Mouse (Mus musculus) splenic B cell, adult 2 months (primary cell): ENCODE results near the gene Kiz.

Source experiments
- DNase-seq: peaks from one replicate; pipeline ENCODE4 v3.0.0-alpha.2; 2011; ENCODE audit warnings: low read depth, low spot score
- H3K27me3 ChIP-seq: 2 replicates; pipeline ENCODE4 v1.6.1; 2012; ENCODE audit warnings: mild to moderate bottlenecking, low read length, moderate library complexity, mixed read lengths; ENCODE audit not compliant: control insufficient read depth, poor library complexity, insufficient read depth, severe bottlenecking
- H3K36me3 ChIP-seq: 2 replicates; pipeline ENCODE4 v1.6.1; 2012; ENCODE audit warnings: mild to moderate bottlenecking, low read length, moderate library complexity, mixed read lengths; ENCODE audit not compliant: control insufficient read depth, poor library complexity, insufficient read depth, severe bottlenecking

The Kiz gene

DNA sequence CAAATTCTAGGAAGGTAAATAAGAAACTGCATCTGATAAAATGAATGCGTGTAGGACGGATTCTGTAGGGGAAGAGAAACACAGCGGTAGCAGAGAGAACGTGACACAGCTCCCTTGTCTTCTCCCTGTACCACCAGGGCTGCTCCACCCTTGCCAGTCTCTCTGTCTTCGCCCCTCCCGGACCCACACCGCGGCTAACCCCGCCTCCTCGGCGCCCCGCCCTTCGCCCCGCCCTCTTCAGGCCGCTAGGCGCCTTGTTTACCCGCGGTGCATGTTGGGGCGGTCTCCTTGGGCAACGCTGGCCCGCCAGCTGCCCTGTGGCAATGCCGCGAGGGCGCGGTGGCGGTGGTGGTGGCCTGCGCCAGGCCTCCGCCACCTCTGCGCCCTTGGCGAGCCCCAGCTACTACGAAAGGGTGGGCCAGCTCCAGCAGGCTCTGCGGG, at the start of gene Kiz:
Gene Kiz (plus strand): TSS at position 266 of the 441 bp plus-strand sequence.
- DNase-seq: peak; percentile 94
- Histone ChIP-seq H3K36me3 (no peaks in the 10 kb centered on the region), H3K27me3 (no peaks in the 10 kb centered on the region)

- H3K27me3 ChIP-seq: no peaks in the 10 kb centered on the region
- H3K36me3 ChIP-seq: no peaks in the 10 kb centered on the region
- DNase-seq: no peak
Measured at GRCm38 (mm10) chr2:146809706-146810256, 45.9 kb upstream of the Kiz start.

DNA sequence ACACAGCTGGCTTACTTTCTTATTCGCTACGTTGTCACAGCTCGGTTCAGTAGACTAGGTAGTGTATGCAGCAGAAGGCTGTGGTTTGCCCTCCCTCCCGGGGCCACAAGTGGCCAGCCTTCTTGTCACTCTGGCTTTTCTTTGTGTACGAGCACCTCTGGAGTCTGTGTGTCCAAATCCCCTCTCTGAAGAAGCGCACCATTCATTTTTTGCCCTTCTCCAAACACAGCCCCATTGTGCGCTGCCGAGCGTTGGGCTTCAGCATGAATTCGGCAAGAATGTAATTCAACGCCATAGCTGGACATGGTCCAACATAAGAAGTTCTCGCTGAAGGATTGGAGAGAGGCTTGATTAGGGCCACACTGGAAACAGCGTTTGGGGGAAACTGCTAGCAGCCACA, 45.0 kb upstream of the Kiz start:
- H3K36me3 ChIP-seq: no peaks in the 10 kb centered on the region
- no peak for DNase-seq
- H3K27me3 ChIP-seq: no peaks in the 10 kb centered on the region

DNA sequence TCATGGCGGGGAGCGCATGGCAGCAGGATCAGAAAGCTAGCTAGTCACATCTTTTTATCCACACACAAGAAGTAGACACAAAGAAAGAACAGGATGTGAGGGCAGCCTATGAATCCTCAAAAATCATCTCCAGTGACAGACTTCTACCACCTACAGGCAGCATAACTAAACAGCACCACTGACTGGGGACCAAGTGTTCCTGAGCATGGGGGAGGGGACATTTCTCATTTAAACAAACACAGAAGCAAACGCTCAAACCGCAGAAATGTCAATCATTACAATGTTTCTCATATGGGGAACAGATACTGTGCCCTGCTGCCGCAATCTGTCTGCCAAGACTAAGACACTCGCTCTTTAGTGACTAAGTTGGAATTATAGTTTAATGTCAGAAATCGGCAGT, 40.7 kb upstream of the Kiz start:
- no peak for DNase-seq

DNA sequence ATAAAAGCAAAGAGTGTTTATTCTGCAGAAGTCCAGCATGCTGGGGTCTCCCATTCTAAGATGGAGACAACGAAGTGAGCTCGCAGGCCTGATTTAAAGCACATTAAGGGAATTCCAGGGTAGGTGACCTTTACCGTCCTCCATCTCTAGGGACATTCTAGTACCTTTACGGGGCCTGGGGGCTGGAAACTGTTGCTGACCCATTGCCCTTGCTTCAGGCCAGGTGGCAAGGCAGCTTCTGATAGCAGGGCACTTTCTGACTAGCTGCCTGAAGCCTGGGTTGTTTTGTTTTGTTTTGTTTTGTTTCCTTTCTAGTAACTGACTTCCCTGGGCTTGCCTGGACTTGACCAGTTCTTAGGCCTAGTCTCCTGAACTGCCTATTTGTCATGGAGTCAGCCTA, 36.6 kb upstream of the Kiz start:
- Histone ChIP-seq H3K36me3 (no peaks in the 10 kb centered on the region), H3K27me3 (no peaks in the 10 kb centered on the region)
- DNase-seq: no peak

More for the DNA sequence above, 40.7 kb upstream of the Kiz start:
- H3K36me3 ChIP-seq: no peaks in the 10 kb centered on the region
- H3K27me3 ChIP-seq: no peaks in the 10 kb centered on the region

DNA sequence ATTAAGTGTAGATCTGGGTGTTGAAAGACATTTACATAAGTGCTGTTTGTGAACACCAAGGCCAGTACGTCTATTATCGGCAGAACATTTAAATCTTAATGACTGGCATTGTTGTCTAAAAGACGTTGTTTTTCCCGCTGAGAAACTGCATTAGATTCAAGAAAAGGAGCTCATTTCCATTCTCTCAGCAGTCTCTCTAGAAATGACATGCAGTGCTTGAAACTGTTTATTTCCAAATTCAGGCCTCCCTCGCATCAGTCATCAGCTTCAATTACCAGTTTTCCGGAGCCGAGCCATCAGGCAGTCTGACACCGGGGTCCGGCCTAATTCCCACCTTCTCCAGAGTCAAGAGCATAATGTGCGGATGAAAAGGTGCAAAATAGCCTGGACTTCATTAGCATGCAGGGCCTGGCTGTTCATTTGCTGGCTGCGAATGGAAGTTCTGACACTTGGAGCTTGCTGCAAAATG, 32.1 kb upstream of the Kiz start:
- DNase-seq: no peak
- H3K36me3 ChIP-seq: no peaks in the 10 kb centered on the region
- H3K27me3 ChIP-seq: no peaks in the 10 kb centered on the region

GRCm38 (mm10) chr2:146824043-146824442, 31.6 kb upstream of the Kiz start:
- DNase-seq: no peak
- H3K27me3 ChIP-seq: no peaks in the 10 kb centered on the region
- no peaks in the 10 kb centered on the region for H3K36me3 ChIP-seq

DNA sequence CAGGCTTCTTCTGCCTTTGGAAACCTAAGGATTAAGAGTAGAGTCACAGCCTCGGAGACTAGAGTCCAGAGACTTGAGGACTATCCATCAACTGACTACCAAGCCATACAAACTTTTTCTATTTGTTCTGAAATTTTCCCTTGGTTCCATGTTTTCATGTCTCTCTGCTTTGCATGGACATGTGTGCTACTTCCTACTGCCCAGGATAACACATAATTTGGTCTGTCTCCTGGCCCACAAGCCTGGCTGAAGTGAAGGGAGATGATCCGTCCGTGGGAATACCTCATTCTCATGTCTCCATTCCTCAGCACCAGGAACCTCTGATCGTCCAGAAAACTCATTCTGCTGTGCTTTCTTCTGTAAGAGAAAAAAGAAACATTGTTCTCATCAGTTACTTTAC, 27.7 kb upstream of the Kiz start:
- Histone ChIP-seq H3K27me3 (no peaks in the 10 kb centered on the region), H3K36me3 (no peaks in the 10 kb centered on the region)
- no peak for DNase-seq

- DNase-seq: no peak
- H3K27me3 ChIP-seq: no peaks in the 10 kb centered on the region; the same call in none of the 2 replicates
- no peaks in the 10 kb centered on the region for H3K36me3 ChIP-seq
Measured at GRCm38 (mm10) chr2:146833222-146834063, 22.2 kb upstream of the Kiz start.

GRCm38 (mm10) chr2:146834064-146834313, 21.7 kb upstream of the Kiz start:
- no peaks in the 10 kb centered on the region for H3K36me3 ChIP-seq
- no peak for DNase-seq

GRCm38 (mm10) chr2:146834314-146835201, 21.1 kb upstream of the Kiz start:
- Histone ChIP-seq H3K27me3 (no peaks in the 10 kb centered on the region; the same call in none of the 2 replicates), H3K36me3 (no peaks in the 10 kb centered on the region)
- peak; percentile 9 for DNase-seq

More at GRCm38 (mm10) chr2:146834064-146834313, 21.7 kb upstream of the Kiz start:
- H3K27me3 ChIP-seq: no peaks in the 10 kb centered on the region; the same call in none of the 2 replicates

GRCm38 (mm10) chr2:146835241-146835990, 20.2 kb upstream of the Kiz start:
- no peak for DNase-seq
- Histone ChIP-seq H3K27me3 (no peaks in the 10 kb centered on the region; the same call in none of the 2 replicates), H3K36me3 (no peaks in the 10 kb centered on the region)

GRCm38 (mm10) chr2:146836246-146836645, 19.4 kb upstream of the Kiz start:
- no peak for DNase-seq
- H3K27me3 ChIP-seq: no peaks in the 10 kb centered on the region; the same call in none of the 2 replicates
- H3K36me3 ChIP-seq: no peaks in the 10 kb centered on the region

- no peak for DNase-seq
- no peaks in the 10 kb centered on the region for H3K36me3 ChIP-seq
- no peaks in the 10 kb centered on the region; the same call in none of the 2 replicates for H3K27me3 ChIP-seq
Measured at GRCm38 (mm10) chr2:146836871-146837550, 18.7 kb upstream of the Kiz start.
